9 mouse cellular contexts compared by ENCODE assay signal in genomic region chr5:113137691-113138318, GRCm38 (mm10). TPM values are rescaled to one million over a fixed set of nuclear protein-coding genes. Genes with fewer than 3 reads are reported as not detected.
DNase-seq lines count a peak whose midpoint lies in the region; ATAC-seq and TF ChIP-seq lines count a peak whose summit lies in the region.
"Had no signal": no experiment of that assay in that cellular context is flagged by ENCODE, and none has a peak within 500 bp of the region (broad histone marks: within the 10 kb centered on the region; RNA-seq: fewer than 3 reads in every experiment).

No protein-coding gene starts in this region.

- H3K9ac ChIP-seq in limb, embryonic 12.5 days (replicated peaks): peak overlapping the region; percentile 52
- peak overlapping the region; percentile 70 for H3K9ac ChIP-seq in midbrain, postnatal 0 days (replicated peaks; ENCODE audit: low read length, poor library complexity, severe bottlenecking)

- peaks cover 5% of the 10 kb centered on the region; the same call in 1 of the 2 replicates for H3K9me3 ChIP-seq in limb, embryonic 12.5 days
- H3K9me3 ChIP-seq in midbrain, postnatal 0 days (ENCODE audit: low read length): no peaks in the 10 kb centered on the region

- peak overlapping the region; percentile 88 for H3K4me2 ChIP-seq in limb, embryonic 12.5 days
- H3K4me2 ChIP-seq in midbrain, postnatal 0 days (ENCODE audit: low read depth, low read length, poor library complexity, severe bottlenecking): peak overlapping the region; percentile 96

- H3K27ac ChIP-seq in testis, adult 2 months (ENCODE audit: control insufficient read depth, insufficient read depth, low read depth, low read length): no peak overlapping the region
- peak overlapping the region; percentile 56 for H3K27ac ChIP-seq in limb, embryonic 12.5 days
- peak overlapping the region; percentile 71; the same call in 1 of the 2 replicates for H3K27ac ChIP-seq in midbrain, postnatal 0 days (ENCODE audit: low read depth, low read length)

- TF ChIP-seq CTCF in testis, adult 2 months (IDR thresholded peaks at IDR 0.05; ENCODE audit: control insufficient read depth, insufficient read depth, insufficient replicate concordance, low read depth, low read length): no peak
- TF ChIP-seq CTCF in midbrain, postnatal 0 days (IDR thresholded peaks at IDR 0.05): no peak

- H3K27me3 ChIP-seq in testis, adult 2 months (ENCODE audit: control insufficient read depth, insufficient read depth, low read length): no peaks in the 10 kb centered on the region
- peaks cover 48% of the 10 kb centered on the region for H3K27me3 ChIP-seq in limb, embryonic 12.5 days
- H3K27me3 ChIP-seq in midbrain, postnatal 0 days (ENCODE audit: insufficient read depth, low read length): no peaks in the 10 kb centered on the region

- peak overlapping the region; percentile 27 for H3K4me3 ChIP-seq in testis, adult 2 months (ENCODE audit: control insufficient read depth, low read depth, low read length)
- H3K4me3 ChIP-seq in limb, embryonic 12.5 days (replicated peaks): peak overlapping the region; percentile 46
- peak overlapping the region; percentile 53 for H3K4me3 ChIP-seq in midbrain, postnatal 0 days (ENCODE audit: low read depth, low read length)

- TF ChIP-seq POLR2A in testis, adult 2 months (IDR thresholded peaks at IDR 0.05; ENCODE audit: control insufficient read depth, low read depth, low read length): no peak

- DNase-seq in embryo, embryonic 9.5 days (ENCODE audit: extremely low spot score): peak; percentile 33
- no peak for DNase-seq in embryo, embryonic 11 days
- DNase-seq in testis, postnatal 10 days (ENCODE audit: low spot score): no peak
- DNase-seq in midbrain, postnatal 0 days (ENCODE audit: low spot score): no peak
- DNase-seq in yolk sac, embryonic 10.5 days (ENCODE audit: low spot score): no peak
- DNase-seq in cerebellum, adult 11 months: no peak

- H3K36me3 ChIP-seq in testis, adult 2 months (ENCODE audit: control insufficient read depth, insufficient read depth, low read length): no peaks in the 10 kb centered on the region
- H3K36me3 ChIP-seq in limb, embryonic 12.5 days: no peaks in the 10 kb centered on the region
- no peaks in the 10 kb centered on the region for H3K36me3 ChIP-seq in midbrain, postnatal 0 days (ENCODE audit: insufficient read depth, low read length)

- H3K4me1 ChIP-seq in testis, adult 2 months (ENCODE audit: control insufficient read depth, insufficient read depth, low read length): peaks cover 16% of the 10 kb centered on the region
- peaks cover 45% of the 10 kb centered on the region for H3K4me1 ChIP-seq in limb, embryonic 12.5 days (replicated peaks)
- H3K4me1 ChIP-seq in midbrain, postnatal 0 days (ENCODE audit: insufficient read depth, low read length): peaks cover 9% of the 10 kb centered on the region; the same call in 1 of the 2 replicates

- ATAC-seq in limb, embryonic 12.5 days (ENCODE audit: insufficient number of reproducible peaks, insufficient read depth, low FRiP score, low TSS enrichment, low read depth): no peak; the same call in 1 of the 2 replicates
- ATAC-seq in midbrain, postnatal 0 days (ENCODE audit: low FRiP score): no peak

- WGBS in limb, embryonic 12.5 days: 4% methylated on average over 36 of the region's 36 CpGs
- WGBS in midbrain, postnatal 0 days: 15% methylated on average over 36 of the region's 36 CpGs

RNA-seq across cellular contexts. Expression of gene Crybb3, which starts 56.4 kb away (rescaled TPM):
- polyA plus RNA-seq in testis, adult 2 months (2012; rRNA removed): 0.41 and 0.84 TPM in 2 replicates
- polyA plus RNA-seq in limb, embryonic 12.5 days (2016; fragmentation: Nextera tagmentation; extraction: Ambion mirVana): 1.4 TPM in 2 replicates
- total RNA-seq in midbrain, postnatal 0 days (2014; rRNA removed): 1.4 and 3.0 TPM in 2 replicates
- polyA plus RNA-seq in midbrain, postnatal 0 days (2015; fragmentation: Nextera tagmentation; extraction: Ambion mirVana): 2.2 and 3.1 TPM in 2 replicates
- total RNA-seq: common myeloid progenitor, adult 5-6 weeks had no signal
